In genomic region chr5:53134003-53134402, GRCm38 (mm10) we compare ENCODE assay signal across 17 mouse cellular contexts.
A peak's percentile ranks its signal among the peaks of the same experiment; 100 is the strongest.
DNase-seq lines count a peak whose midpoint lies in the region; ATAC-seq and TF ChIP-seq lines count a peak whose summit lies in the region.
"Had no signal": no experiment of that assay in that cellular context is flagged by ENCODE, and none has a peak within 500 bp of the region (broad histone marks: within the 10 kb centered on the region; RNA-seq: fewer than 3 reads in every experiment).

No protein-coding gene starts in this region.

- no peak overlapping the region for H3K9ac ChIP-seq in kidney, postnatal 0 days (ENCODE audit: low read depth, low read length)
- H3K9ac ChIP-seq: heart, embryonic 12.5 days had no signal

- H3K36me3 ChIP-seq in kidney, postnatal 0 days (ENCODE audit: insufficient read depth, low read length) = no peaks in the 10 kb centered on the region
- no peaks in the 10 kb centered on the region for H3K36me3 ChIP-seq in thymus, adult 2 months (ENCODE audit: control insufficient read depth, insufficient read depth, low read length)
- H3K36me3 ChIP-seq: heart, embryonic 12.5 days had no signal

- H3K27ac ChIP-seq in kidney, postnatal 0 days = no peak overlapping the region
- H3K27ac ChIP-seq in thymus, adult 2 months (ENCODE audit: control insufficient read depth, insufficient read depth, low read length) = no peak overlapping the region

- H3K4me1 ChIP-seq in kidney, postnatal 0 days (replicated peaks; ENCODE audit: insufficient read depth, low read length) = no peaks in the 10 kb centered on the region
- H3K4me1 ChIP-seq in thymus, adult 2 months (replicated peaks; ENCODE audit: control insufficient read depth, insufficient read depth, low read length) = no peaks in the 10 kb centered on the region
- H3K4me1 ChIP-seq: megakaryocyte, embryonic 14.5 days had no signal

- H3K27me3 ChIP-seq in kidney, postnatal 0 days (ENCODE audit: insufficient read depth, low read length) = no peaks in the 10 kb centered on the region
- H3K27me3 ChIP-seq in thymus, adult 2 months (ENCODE audit: control insufficient read depth, insufficient read depth, low read length) = no peaks in the 10 kb centered on the region
- no peaks in the 10 kb centered on the region for H3K27me3 ChIP-seq in Patski
- H3K27me3 ChIP-seq: heart, embryonic 12.5 days; megakaryocyte, embryonic 14.5 days had no signal

- TF ChIP-seq POLR2A in thymus, adult 2 months (IDR thresholded peaks at IDR 0.05; ENCODE audit: control insufficient read depth, extremely low read depth, insufficient read depth, low read length, poor library complexity) = no peak

- H3K4me3 ChIP-seq in kidney, postnatal 0 days (replicated peaks; ENCODE audit: low read depth, low read length) = no peak overlapping the region
- H3K4me3 ChIP-seq in thymus, adult 2 months (ENCODE audit: control insufficient read depth, insufficient read depth, low read length) = no peak overlapping the region
- H3K4me3 ChIP-seq: erythroblast, embryonic 14.5 days; heart, embryonic 12.5 days; megakaryocyte, embryonic 14.5 days had no signal

- POLR2A ChIA-PET in Patski (lab: Charles Lee) = no interaction called here

- CTCF ChIA-PET in Patski (lab: Charles Lee) = interaction anchor here (0.9 to 1.7 kb wide), 3 partner anchors 10 to 37 kb away, joined by 3 to 5 read pairs (median 4); no protein-coding TSS in a partner anchor

- no peak for ATAC-seq in kidney, postnatal 0 days (replicated peaks; ENCODE audit: low FRiP score, low read depth)
- no peak for ATAC-seq in Patski
- ATAC-seq in granulocyte monocyte progenitor cell, adult 5-6 weeks (replicated peaks; ENCODE audit: poor library complexity, severe bottlenecking) = no peak

- no peak for DNase-seq in kidney, postnatal 0 days (ENCODE audit: low spot score)
- DNase-seq in kidney, postnatal 10 days = no peak
- DNase-seq in thymus, adult 2 months = peak; percentile 53
- no peak for DNase-seq in thymus, postnatal 0 days (ENCODE audit: low spot score)
- DNase-seq in Patski (ENCODE audit: low read depth, low spot score) (no peak), adipocyte (ENCODE audit: low spot score) (no peak)
- DNase-seq in thymus, postnatal 4 days = peak; percentile 73
- DNase-seq: cerebellum, adult 8-10 months; gastrocnemius, postnatal 36 days; heart, postnatal 4 days; kidney, adult 11 months; left cerebral cortex, postnatal 4 days; lung, adult 2 months had no signal

- TF ChIP-seq CTCF in kidney, postnatal 0 days (IDR thresholded peaks at IDR 0.05; ENCODE audit: low read depth) = peak; percentile 42; the same call in 1 of the 2 replicates
- no peak for TF ChIP-seq CTCF in thymus, adult 2 months (IDR thresholded peaks at IDR 0.05; ENCODE audit: borderline replicate concordance, control insufficient read depth, extremely low read depth, insufficient read depth, low read length, poor library complexity)
- peak; percentile 67 for TF ChIP-seq CTCF in Patski (IDR thresholded peaks at IDR 0.05)

- H3K9me3 ChIP-seq in kidney, postnatal 0 days (replicated peaks; ENCODE audit: low read length) = no peaks in the 10 kb centered on the region
- H3K9me3 ChIP-seq: megakaryocyte, embryonic 14.5 days had no signal

- WGBS in kidney, postnatal 0 days = 70% methylated on average over 2 of the region's 2 CpGs
- 95% methylated on average over 2 of the region's 2 CpGs for WGBS in thymus, adult 2 months

- no peak overlapping the region for H3K4me2 ChIP-seq in kidney, postnatal 0 days (ENCODE audit: low read length)
- H3K4me2 ChIP-seq: heart, embryonic 12.5 days had no signal

- in situ Hi-C loops in Patski (cut with MboI; ENCODE audit: low pct_unique_long_range_greater_than_20kb) = no loop called here

Comparison
In these comparisons a context has a peak if more than half of its experiments do, and no peak if none do; other contexts are left out.
1. DNase-seq: peak in thymus, adult 2 months (single experiment) and thymus, postnatal 4 days (single experiment); none in kidney, postnatal 0 days (single experiment), kidney, postnatal 10 days (single experiment), thymus, postnatal 0 days (single experiment), Patski (single experiment) and adipocyte (single experiment).